Mouse (Mus musculus): ENCODE measurements around the gene Ocel1.
A peak's percentile ranks its signal among the peaks of the same experiment; 100 is the strongest.

The Ocel1 gene

GRCm38 (mm10) chr8:71380178-71381171, 9.4 kb downstream of the Ocel1 start:
- DNase-seq, result peak; percentile 60

- DNase-seq, result peak; percentile 88
These were observed 10.4 kb downstream of the Ocel1 start, which contains the start of gene Nr2f6 for GRCm38 (mm10) chr8:71381421-71381970. TSS of gene Nr2f6 (minus strand) at chr8:71381960.

- DNase-seq, result peak; percentile 96
These were observed 11.2 kb downstream of the Ocel1 start for GRCm38 (mm10) chr8:71381971-71382961.

- DNase-seq, result peak; percentile 45
These were observed 12.3 kb downstream of the Ocel1 start for GRCm38 (mm10) chr8:71383396-71383795.

GRCm38 (mm10) chr8:71383860-71384259, 12.8 kb downstream of the Ocel1 start:
- no peak for DNase-seq

GRCm38 (mm10) chr8:71385212-71385835, 14.2 kb downstream of the Ocel1 start:
- DNase-seq, result no peak

- no peak for DNase-seq
These were observed 17.2 kb downstream of the Ocel1 start for GRCm38 (mm10) chr8:71388267-71388666.

GRCm38 (mm10) chr8:71391696-71392095, 20.6 kb downstream of the Ocel1 start:
- DNase-seq, result no peak

GRCm38 (mm10) chr8:71392391-71392790, 21.3 kb downstream of the Ocel1 start:
- DNase-seq, result no peak

- DNase-seq, result peak; percentile 66
These were observed 21.8 kb downstream of the Ocel1 start for GRCm38 (mm10) chr8:71392871-71393270.

- DNase-seq, result no peak
These were observed 23.4 kb downstream of the Ocel1 start for GRCm38 (mm10) chr8:71394481-71394880.

GRCm38 (mm10) chr8:71395071-71395470, 24.0 kb downstream of the Ocel1 start:
- no peak for DNase-seq

- peak; percentile 69 for DNase-seq
These were observed 24.5 kb downstream of the Ocel1 start, which contains the start of gene Ushbp1 for GRCm38 (mm10) chr8:71395629-71396028. TSS of gene Ushbp1 (minus strand) at chr8:71395802.

- peak; percentile 97 for DNase-seq
These were observed 25.7 kb downstream of the Ocel1 start, which contains the start of gene Babam1 for GRCm38 (mm10) chr8:71396639-71397305. TSS of gene Babam1 (plus strand) at chr8:71396861.

- DNase-seq, result no peak
These were observed 26.6 kb downstream of the Ocel1 start for GRCm38 (mm10) chr8:71397701-71398100.

GRCm38 (mm10) chr8:71400826-71401225, 29.7 kb downstream of the Ocel1 start:
- DNase-seq, result no peak

GRCm38 (mm10) chr8:71401454-71401853, 30.4 kb downstream of the Ocel1 start:
- DNase-seq, result no peak

GRCm38 (mm10) chr8:71402446-71402964, 31.4 kb downstream of the Ocel1 start:
- no peak for DNase-seq

GRCm38 (mm10) chr8:71403107-71403885, 32.2 kb downstream of the Ocel1 start:
- no peak for DNase-seq

- DNase-seq, result no peak
These were observed 32.9 kb downstream of the Ocel1 start for GRCm38 (mm10) chr8:71404011-71404410.

All from kidney, postnatal 14 days (tissue).